Mouse (Mus musculus) midbrain, embryonic 12.5 days (tissue): ENCODE measurements around the gene Rsad2. TPM values are rescaled to one million over a fixed set of nuclear protein-coding genes. Genes with fewer than 3 reads are reported as not detected.
"Not testable (repeated sequence)": the region's sequence is repeated elsewhere in the genome, so short reads cannot be mapped to it uniquely, and the experiment has no call there.

Experiments used
- ATAC-seq: fragments of 200-750 bp; cut with Nextera tagmentation; 2 replicates; pipeline ENCODE4 v1.8.0; 2017; ENCODE audit warnings: low read depth, moderate TSS enrichment, moderate library complexity; ENCODE audit not compliant: low FRiP score
- H3K27ac ChIP-seq: fragments of 300-500 bp; sonication (generic); replicated peaks from 2 replicates; pipeline ENCODE4 v1.5.1; 2016; ENCODE audit warnings: mild to moderate bottlenecking
- H3K27me3 ChIP-seq: fragments of 300-500 bp; sonication (generic); 2 replicates; pipeline ENCODE4 v1.6.1; 2016; ENCODE audit warnings: mild to moderate bottlenecking
- H3K36me3 ChIP-seq: fragments of 300-500 bp; sonication (generic); 2 replicates; pipeline ENCODE4 v1.6.1; 2016
- H3K4me1 ChIP-seq: fragments of 300-500 bp; sonication (generic); 2 replicates; pipeline ENCODE4 v1.6.1; 2016
- H3K4me2 ChIP-seq: fragments of 300-500 bp; sonication (generic); replicated peaks from 2 replicates; pipeline ENCODE4 v1.6.1; 2016; ENCODE audit warnings: mild to moderate bottlenecking, moderate library complexity
- H3K4me3 ChIP-seq: fragments of 300-500 bp; sonication (generic); 2 replicates; pipeline ENCODE4 v1.5.1; 2016; ENCODE audit warnings: mild to moderate bottlenecking
- H3K9ac ChIP-seq: fragments of 300-500 bp; sonication (generic); replicated peaks from 2 replicates; pipeline ENCODE4 v1.6.1; 2016; ENCODE audit warnings: mild to moderate bottlenecking, moderate library complexity
- H3K9me3 ChIP-seq: fragments of 300-500 bp; sonication (generic); 2 replicates; pipeline ENCODE4 v1.6.1; 2016; ENCODE audit warnings: mild to moderate bottlenecking
- WGBS: fragments of 180-500 bp; shearing (Covaris S2); methylation state at CpG from one replicate; pipeline ENCODE4 v1.1.7; 2016; 5-methylcytosine and 5-hydroxymethylcytosine counted together
- polyA plus RNA-seq: library from polyadenylated mRNA; unstranded; fragments of >200 nt; fragmentation: Nextera tagmentation; extraction: Ambion mirVana; gene quantifications from 2 replicates; pipeline ENCODE4 v1.2.1, GENCODE M21; 2016

The Rsad2 gene
- polyA plus RNA-seq, result 0.23 and 0.41 TPM in 2 replicates

GRCm38 (mm10) chr12:26456028-26456698 is at the start of gene Rsad2:
Rsad2 (minus strand) TSS chr12:26456452.
- Histone ChIP-seq H3K36me3 (no peaks in the 10 kb centered on the region), H3K9me3 (no peaks in the 10 kb centered on the region), H3K4me3 (no peak within 1 kb of the TSS), H3K27me3 (no peaks in the 10 kb centered on the region), H3K4me2 (no peak within 1 kb of the TSS), H3K4me1 (peaks cover 8% of the 10 kb centered on the region; the same call in 1 of the 2 replicates), H3K9ac (no peak within 1 kb of the TSS), H3K27ac (no peak within 1 kb of the TSS)
- 58% methylated on average over 13 of the region's 13 CpGs for WGBS
- no peak for ATAC-seq

- Histone ChIP-seq H3K4me3 (no peak overlapping the region), H3K9ac (no peak overlapping the region), H3K27ac (no peak overlapping the region), H3K9me3 (no peaks in the 10 kb centered on the region), H3K36me3 (no peaks in the 10 kb centered on the region), H3K4me2 (no peak overlapping the region), H3K27me3 (no peaks in the 10 kb centered on the region), H3K4me1 (no peaks in the 10 kb centered on the region)
- ATAC-seq, result no peak
- 84% methylated on average over 3 of the region's 3 CpGs for WGBS
Observed at GRCm38 (mm10) chr12:26501042-26501441, 44.8 kb upstream of the Rsad2 start.

- no peak overlapping the region for H3K4me2 ChIP-seq
- H3K4me3 ChIP-seq, result no peak overlapping the region
- no peak for ATAC-seq
- H3K27ac ChIP-seq, result no peak overlapping the region
- H3K9me3 ChIP-seq, result no peaks in the 10 kb centered on the region
- H3K27me3 ChIP-seq, result peaks cover 15% of the 10 kb centered on the region; the same call in 1 of the 2 replicates
- H3K4me1 ChIP-seq, result peaks cover 12% of the 10 kb centered on the region
- no peaks in the 10 kb centered on the region for H3K36me3 ChIP-seq
- 87% methylated on average over 1 of the region's 1 CpGs for WGBS
- no peak overlapping the region for H3K9ac ChIP-seq
Observed at GRCm38 (mm10) chr12:26489942-26490341, 33.7 kb upstream of the Rsad2 start.

- WGBS, result 34% methylated on average over 5 of the region's 5 CpGs
- Histone ChIP-seq H3K27ac (no peak overlapping the region), H3K9me3 (no peaks in the 10 kb centered on the region), H3K4me1 (peaks cover 12% of the 10 kb centered on the region), H3K4me3 (no peak overlapping the region), H3K36me3 (no peaks in the 10 kb centered on the region), H3K4me2 (0 out of 2 replicates have a peak overlapping the region, but pooled peaks have one; percentile 17), H3K27me3 (peaks cover 15% of the 10 kb centered on the region; the same call in 1 of the 2 replicates), H3K9ac (no peak overlapping the region)
- no peak for ATAC-seq
Observed at GRCm38 (mm10) chr12:26488617-26489274, 32.5 kb upstream of the Rsad2 start.

- Histone ChIP-seq H3K9ac (no peak overlapping the region), H3K4me2 (0 out of 2 replicates have a peak overlapping the region, but pooled peaks have one; percentile 17), H3K4me1 (peaks cover 12% of the 10 kb centered on the region), H3K27ac (no peak overlapping the region), H3K4me3 (no peak overlapping the region), H3K27me3 (peaks cover 15% of the 10 kb centered on the region; the same call in 1 of the 2 replicates), H3K9me3 (no peaks in the 10 kb centered on the region), H3K36me3 (no peaks in the 10 kb centered on the region)
- ATAC-seq, result no peak
- WGBS, result 44% methylated on average over 14 of the region's 14 CpGs
Observed at GRCm38 (mm10) chr12:26487874-26488616, 31.8 kb upstream of the Rsad2 start.

- H3K4me2 ChIP-seq, H3K36me3 ChIP-seq, H3K9ac ChIP-seq, H3K9me3 ChIP-seq, H3K27ac ChIP-seq, H3K4me3 ChIP-seq, ATAC-seq: not testable (repeated sequence)
- Histone ChIP-seq H3K4me1 (peaks cover 12% of the 10 kb centered on the region), H3K27me3 (peaks cover 15% of the 10 kb centered on the region; the same call in 1 of the 2 replicates)
- WGBS, result 95% methylated on average over 12 of the region's 12 CpGs
Observed at GRCm38 (mm10) chr12:26485738-26486580, 29.7 kb upstream of the Rsad2 start.

GRCm38 (mm10) chr12:26478196-26479004 is 22.1 kb upstream of the Rsad2 start:
- Histone ChIP-seq H3K4me1 (no peaks in the 10 kb centered on the region), H3K27ac (no peak overlapping the region), H3K9me3 (no peaks in the 10 kb centered on the region), H3K4me3 (no peak overlapping the region), H3K4me2 (no peak overlapping the region), H3K9ac (no peak overlapping the region), H3K27me3 (no peaks in the 10 kb centered on the region), H3K36me3 (no peaks in the 10 kb centered on the region)
- no peak for ATAC-seq
- WGBS, result 94% methylated on average over 18 of the region's 18 CpGs

- H3K4me1 ChIP-seq, result no peaks in the 10 kb centered on the region
- H3K4me2 ChIP-seq, result no peak overlapping the region
- 76% methylated on average over 5 of the region's 5 CpGs for WGBS
- no peak overlapping the region for H3K9ac ChIP-seq
- no peaks in the 10 kb centered on the region for H3K27me3 ChIP-seq
- no peaks in the 10 kb centered on the region for H3K36me3 ChIP-seq
- no peak for ATAC-seq
- no peaks in the 10 kb centered on the region for H3K9me3 ChIP-seq
- H3K4me3 ChIP-seq, result no peak overlapping the region
- H3K27ac ChIP-seq, result no peak overlapping the region
Observed at GRCm38 (mm10) chr12:26477198-26477597, 20.9 kb upstream of the Rsad2 start.

GRCm38 (mm10) chr12:26473746-26474145 is 17.5 kb upstream of the Rsad2 start:
- no peaks in the 10 kb centered on the region for H3K36me3 ChIP-seq
- H3K27ac ChIP-seq, result no peak overlapping the region
- WGBS, result 92% methylated on average over 6 of the region's 6 CpGs
- no peak overlapping the region for H3K4me2 ChIP-seq
- no peak for ATAC-seq
- H3K27me3 ChIP-seq, result no peaks in the 10 kb centered on the region
- H3K4me3 ChIP-seq, result no peak overlapping the region
- H3K4me1 ChIP-seq, result peaks cover 9% of the 10 kb centered on the region
- no peaks in the 10 kb centered on the region for H3K9me3 ChIP-seq
- H3K9ac ChIP-seq, result no peak overlapping the region

GRCm38 (mm10) chr12:26472770-26473481 is 16.7 kb upstream of the Rsad2 start:
- 93% methylated on average over 3 of the region's 3 CpGs for WGBS
- Histone ChIP-seq H3K4me1 (peaks cover 12% of the 10 kb centered on the region), H3K9ac (no peak overlapping the region), H3K9me3 (no peaks in the 10 kb centered on the region), H3K36me3 (no peaks in the 10 kb centered on the region), H3K4me2 (no peak overlapping the region), H3K27me3 (no peaks in the 10 kb centered on the region), H3K4me3 (no peak overlapping the region), H3K27ac (no peak overlapping the region)
- no peak for ATAC-seq
